Mouse (Mus musculus) embryonic facial prominence, embryonic 14.5 days (tissue): ENCODE data around the gene Adamts16. TPM values are rescaled to one million over a fixed set of nuclear protein-coding genes. Genes with fewer than 3 reads are reported as not detected.

Experiments
- ATAC-seq: fragments of 200-750 bp; cut with Nextera tagmentation; 2 replicates; pipeline ENCODE4 v1.8.0; 2017; ENCODE audit warnings: low read depth, moderate number of reproducible peaks, moderate TSS enrichment
- DNase-seq: peaks from one replicate; pipeline ENCODE4 v3.0.0-alpha.2; 2015; ENCODE audit warnings: low spot score
- H3K27ac ChIP-seq: fragments of 300-500 bp; sonication (generic); replicated peaks from 2 replicates; pipeline ENCODE4 v1.5.1; 2014; ENCODE audit warnings: low read depth, mild to moderate bottlenecking, low read length, moderate library complexity
- H3K27me3 ChIP-seq: fragments of 300-500 bp; sonication (generic); replicated peaks from 2 replicates; pipeline ENCODE4 v1.6.1; 2014; ENCODE audit warnings: low read length; ENCODE audit not compliant: control insufficient read depth, insufficient read depth
- H3K36me3 ChIP-seq: fragments of 300-500 bp; sonication (generic); 2 replicates; pipeline ENCODE4 v1.6.1; 2014; ENCODE audit warnings: low read length, mixed read lengths; ENCODE audit not compliant: control insufficient read depth, insufficient read depth
- H3K4me1 ChIP-seq: fragments of 300-500 bp; sonication (generic); 2 replicates; pipeline ENCODE4 v1.6.1; 2014; ENCODE audit warnings: antibody characterized with exemption, low read length; ENCODE audit not compliant: control insufficient read depth, insufficient read depth
- H3K4me2 ChIP-seq: fragments of 300-500 bp; sonication (generic); 2 replicates; pipeline ENCODE4 v1.6.1; 2014; ENCODE audit warnings: low read depth, mild to moderate bottlenecking, low read length, moderate library complexity, mixed read lengths
- H3K4me3 ChIP-seq: fragments of 300-500 bp; sonication (generic); 2 replicates; pipeline ENCODE4 v1.5.1; 2014; ENCODE audit warnings: low read depth, mild to moderate bottlenecking, low read length
- H3K9ac ChIP-seq: fragments of 300-500 bp; sonication (generic); 2 replicates; pipeline ENCODE4 v1.6.1; 2014; ENCODE audit warnings: low read depth, mild to moderate bottlenecking, low read length, moderate library complexity, mixed read lengths
- H3K9me3 ChIP-seq: fragments of 300-500 bp; sonication (generic); 2 replicates; pipeline ENCODE4 v1.6.1; 2016; ENCODE audit warnings: low read length; ENCODE audit not compliant: control insufficient read depth
- WGBS: fragments of 180-500 bp; shearing (Covaris S2); extraction: QIAGEN DNeasy Blood & Tissue Kit; methylation state at CpG from one replicate; pipeline ENCODE4 v1.1.7; 2014; 5-methylcytosine and 5-hydroxymethylcytosine counted together
- polyA plus RNA-seq: library from polyadenylated mRNA; unstranded; fragments of >200 nt; fragmentation: Nextera tagmentation; extraction: Ambion mirVana; gene quantifications from 2 replicates; pipeline ENCODE4 v1.2.1, GENCODE M21; 2014

Adamts16 gene
- polyA plus RNA-seq, 1 experiment from 2014 or later: 1.9 TPM

- no peak overlapping the region for H3K9ac ChIP-seq
- no peak for ATAC-seq
- no peak overlapping the region for H3K4me2 ChIP-seq
- no peak for DNase-seq
- H3K4me3 ChIP-seq: no peak overlapping the region
- WGBS: 52% methylated on average over 4 of the region's 4 CpGs
- no peaks in the 10 kb centered on the region for H3K4me1 ChIP-seq
- H3K27ac ChIP-seq: no peak overlapping the region
- H3K27me3 ChIP-seq: no peaks in the 10 kb centered on the region
- no peaks in the 10 kb centered on the region for H3K9me3 ChIP-seq
- no peaks in the 10 kb centered on the region for H3K36me3 ChIP-seq
Observed at GRCm38 (mm10) chr13:70702904-70703303, 138.7 kb downstream of the Adamts16 start.

GRCm38 (mm10) chr13:70698812-70699387 lies 142.7 kb downstream of the Adamts16 start:
- no peaks in the 10 kb centered on the region for H3K36me3 ChIP-seq
- no peak overlapping the region for H3K9ac ChIP-seq
- H3K27me3 ChIP-seq: no peaks in the 10 kb centered on the region
- H3K9me3 ChIP-seq: no peaks in the 10 kb centered on the region
- H3K4me2 ChIP-seq: no peak overlapping the region
- DNase-seq (no peak), ATAC-seq (no peak)
- no peaks in the 10 kb centered on the region for H3K4me1 ChIP-seq
- H3K27ac ChIP-seq: no peak overlapping the region
- no peak overlapping the region for H3K4me3 ChIP-seq
- 72% methylated on average over 4 of the region's 4 CpGs for WGBS

GRCm38 (mm10) chr13:70689452-70689960 lies 152.1 kb downstream of the Adamts16 start:
- H3K36me3 ChIP-seq: no peaks in the 10 kb centered on the region
- H3K4me2 ChIP-seq: no peak overlapping the region
- no peak overlapping the region for H3K9ac ChIP-seq
- ATAC-seq (no peak), DNase-seq (no peak)
- WGBS: 44% methylated on average over 2 of the region's 2 CpGs
- H3K27me3 ChIP-seq: 0 out of 2 replicates have a peak, but pooled peaks cover 3% of the 10 kb centered on the region
- H3K4me1 ChIP-seq: no peaks in the 10 kb centered on the region
- H3K27ac ChIP-seq: no peak overlapping the region
- H3K9me3 ChIP-seq: no peaks in the 10 kb centered on the region
- no peak overlapping the region for H3K4me3 ChIP-seq

GRCm38 (mm10) chr13:70685825-70686224 lies 155.8 kb downstream of the Adamts16 start:
- no peak overlapping the region for H3K9ac ChIP-seq
- no peak overlapping the region for H3K4me2 ChIP-seq
- 74% methylated on average over 5 of the region's 5 CpGs for WGBS
- no peak overlapping the region for H3K27ac ChIP-seq
- H3K4me1 ChIP-seq: no peaks in the 10 kb centered on the region
- H3K27me3 ChIP-seq: 0 out of 2 replicates have a peak, but pooled peaks cover 3% of the 10 kb centered on the region
- no peaks in the 10 kb centered on the region for H3K9me3 ChIP-seq
- no peak for DNase-seq
- no peaks in the 10 kb centered on the region for H3K36me3 ChIP-seq
- no peak overlapping the region for H3K4me3 ChIP-seq
- ATAC-seq: no peak

GRCm38 (mm10) chr13:70684976-70685609 lies 156.5 kb downstream of the Adamts16 start:
- ATAC-seq: peak; percentile 84
- no peaks in the 10 kb centered on the region for H3K4me1 ChIP-seq
- DNase-seq: peak; percentile 78
- H3K4me3 ChIP-seq: no peak overlapping the region
- no peaks in the 10 kb centered on the region for H3K36me3 ChIP-seq
- H3K27me3 ChIP-seq: 0 out of 2 replicates have a peak, but pooled peaks cover 3% of the 10 kb centered on the region
- WGBS: 65% methylated on average over 7 of the region's 7 CpGs
- H3K4me2 ChIP-seq: no peak overlapping the region
- no peaks in the 10 kb centered on the region for H3K9me3 ChIP-seq
- no peak overlapping the region for H3K27ac ChIP-seq
- H3K9ac ChIP-seq: no peak overlapping the region

GRCm38 (mm10) chr13:70681411-70682183 lies 160.0 kb downstream of the Adamts16 start:
- no peak overlapping the region; the same call in 1 of the 2 replicates for H3K27ac ChIP-seq
- no peaks in the 10 kb centered on the region for H3K9me3 ChIP-seq
- DNase-seq: peak; percentile 78

GRCm38 (mm10) chr13:70680316-70680715 lies 161.3 kb downstream of the Adamts16 start:
- H3K4me2 ChIP-seq: no peak overlapping the region
- ATAC-seq (no peak), DNase-seq (no peak)
- H3K4me1 ChIP-seq: no peaks in the 10 kb centered on the region
- H3K4me3 ChIP-seq: no peak overlapping the region
- H3K9ac ChIP-seq: no peak overlapping the region
- no peak overlapping the region for H3K27ac ChIP-seq
- no peaks in the 10 kb centered on the region for H3K36me3 ChIP-seq
- H3K27me3 ChIP-seq: 0 out of 2 replicates have a peak, but pooled peaks cover 3% of the 10 kb centered on the region
- 81% methylated on average over 3 of the region's 3 CpGs for WGBS
- H3K9me3 ChIP-seq: no peaks in the 10 kb centered on the region

More at GRCm38 (mm10) chr13:70681411-70682183, 160.0 kb downstream of the Adamts16 start:
- peak; percentile 84 for ATAC-seq
- H3K9ac ChIP-seq: no peak overlapping the region
- 75% methylated on average over 7 of the region's 7 CpGs for WGBS
- H3K4me1 ChIP-seq: no peaks in the 10 kb centered on the region
- no peak overlapping the region for H3K4me2 ChIP-seq
- H3K27me3 ChIP-seq: 0 out of 2 replicates have a peak, but pooled peaks cover 3% of the 10 kb centered on the region
- no peak overlapping the region for H3K4me3 ChIP-seq
- H3K36me3 ChIP-seq: no peaks in the 10 kb centered on the region
